Mouse (Mus musculus) neural tube, embryonic 10.5 days (tissue): ENCODE data around the gene Gm14781.
"Not testable (repeated sequence)": the region's sequence is repeated elsewhere in the genome, so short reads cannot be mapped to it uniquely, and the experiment has no call there.

Experiments
- DNase-seq: peaks from one replicate; pipeline ENCODE4 v3.0.0-alpha.2; 2017; ENCODE audit warnings: low spot score; ENCODE audit errors: extremely low spot score

Gm14781 gene

DNA sequence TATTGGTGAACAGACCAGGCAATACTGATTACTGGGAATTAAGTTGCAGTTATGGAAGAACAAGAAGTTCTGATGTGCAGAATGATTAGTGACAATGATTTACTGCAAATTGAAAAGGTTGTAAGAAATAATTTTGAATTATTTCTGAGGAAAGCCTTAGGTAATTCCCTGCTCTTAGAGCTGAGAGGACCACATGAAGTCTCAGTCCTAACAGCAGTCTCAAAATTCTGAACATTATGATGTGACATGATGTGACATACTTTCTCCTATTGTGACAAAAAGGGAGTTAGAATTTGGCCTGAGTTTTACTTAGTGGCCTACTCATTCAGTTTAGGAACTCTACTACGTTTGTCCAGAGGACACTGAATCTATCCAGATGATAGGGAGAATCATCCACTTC lies at the start of gene Gm14781:
Gene Gm14781 (plus strand): TSS at position 301 of the 400 bp plus-strand sequence.
- DNase-seq = not testable (repeated sequence)

DNA sequence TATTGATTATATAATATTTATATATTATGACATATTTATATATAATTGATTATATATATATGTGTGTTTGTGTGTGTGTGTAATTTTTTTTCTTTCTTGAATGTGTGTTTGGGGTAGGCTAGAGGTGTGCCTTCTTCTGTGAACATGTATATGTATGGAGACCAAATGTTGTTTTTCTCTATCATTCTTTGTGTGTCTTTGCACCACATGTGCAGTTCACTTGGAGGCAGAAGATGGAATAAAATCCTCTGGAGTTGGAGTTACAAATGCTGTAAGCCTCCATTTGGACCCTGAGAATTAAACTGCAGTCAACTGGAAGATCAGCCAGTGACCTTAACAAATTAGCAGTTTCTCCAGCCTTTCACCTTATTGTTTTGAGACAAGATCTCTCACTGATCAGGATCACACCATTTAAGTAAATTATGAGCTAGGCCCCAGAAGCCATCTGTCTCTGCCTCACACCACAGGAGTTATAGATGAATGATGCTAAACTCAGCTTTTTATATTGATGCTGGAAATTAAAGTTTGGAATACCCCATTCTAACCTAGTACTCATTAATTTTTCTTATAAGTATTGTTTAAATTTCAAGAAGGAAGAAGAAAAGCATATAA lies 23.1 kb downstream of the Gm14781 start:
- not testable (repeated sequence) for DNase-seq
